Mouse (Mus musculus): ENCODE measurements around the gene Gm37240.

Gene Gm37240

DNA sequence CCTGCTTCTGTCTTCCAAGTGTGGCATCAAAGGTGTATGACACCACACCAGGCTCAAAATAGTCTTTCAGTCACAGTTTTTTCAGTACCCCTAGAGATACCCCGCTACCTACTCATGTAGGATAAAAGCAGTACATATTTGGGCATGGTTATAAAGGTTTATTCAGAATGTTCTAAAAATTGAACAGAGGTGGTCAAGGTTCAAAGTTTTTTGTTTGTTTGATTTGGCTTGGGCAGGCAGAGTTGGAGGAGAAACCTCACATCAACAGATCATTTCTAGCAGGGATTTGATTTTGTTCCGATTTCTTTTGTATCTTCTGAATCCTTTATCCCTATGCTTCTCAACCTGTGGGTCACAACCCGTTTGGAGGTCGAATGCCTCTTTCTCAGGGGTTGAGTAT is 690.7 kb downstream of the Gm37240 start:
- DNase-seq (ENCODE audit: low read depth, low spot score): no peak

DNA sequence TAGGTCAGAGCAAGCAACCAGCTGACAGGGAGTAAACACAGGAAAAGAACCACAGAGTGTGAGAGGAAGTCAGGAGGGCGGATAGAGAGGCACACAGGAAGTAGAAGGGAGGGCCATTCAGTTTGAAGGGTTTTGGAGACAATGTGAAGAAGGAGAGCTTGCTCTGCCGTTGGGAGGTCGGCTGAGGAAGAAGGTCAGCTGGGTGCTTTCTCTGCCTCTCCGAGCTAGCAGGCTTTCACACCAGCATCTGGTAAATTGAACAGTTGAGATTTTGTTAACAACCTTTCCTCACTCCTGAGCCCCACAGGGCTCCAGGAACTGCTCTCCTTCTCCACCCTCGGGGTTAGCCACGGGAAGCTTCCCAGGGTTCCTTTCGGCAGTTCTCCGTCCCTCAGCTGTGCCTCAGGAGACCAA is 692.2 kb downstream of the Gm37240 start:
- no peak for DNase-seq (ENCODE audit: low read depth, low spot score)

DNA sequence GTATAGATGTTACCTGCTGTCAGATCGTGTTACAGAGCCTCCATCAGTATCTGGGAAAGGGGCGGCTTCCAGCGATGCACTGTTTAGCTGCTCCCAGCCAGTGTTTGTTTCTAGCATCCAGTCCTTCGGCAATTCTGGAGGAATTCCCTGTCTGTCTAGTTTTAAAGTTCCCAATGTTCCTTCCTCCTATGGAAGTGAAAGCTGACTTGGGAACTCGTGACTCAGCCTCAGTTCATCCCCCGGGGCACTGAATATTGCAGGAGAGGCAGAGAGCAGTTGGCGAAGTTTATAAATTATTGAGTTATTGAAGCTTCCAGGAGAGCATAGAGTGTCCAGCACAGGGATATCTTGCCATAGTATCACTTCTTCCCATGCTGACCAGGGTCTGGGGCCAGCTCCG is 697.5 kb downstream of the Gm37240 start:
- DNase-seq (ENCODE audit: low read depth, low spot score): no peak

DNA sequence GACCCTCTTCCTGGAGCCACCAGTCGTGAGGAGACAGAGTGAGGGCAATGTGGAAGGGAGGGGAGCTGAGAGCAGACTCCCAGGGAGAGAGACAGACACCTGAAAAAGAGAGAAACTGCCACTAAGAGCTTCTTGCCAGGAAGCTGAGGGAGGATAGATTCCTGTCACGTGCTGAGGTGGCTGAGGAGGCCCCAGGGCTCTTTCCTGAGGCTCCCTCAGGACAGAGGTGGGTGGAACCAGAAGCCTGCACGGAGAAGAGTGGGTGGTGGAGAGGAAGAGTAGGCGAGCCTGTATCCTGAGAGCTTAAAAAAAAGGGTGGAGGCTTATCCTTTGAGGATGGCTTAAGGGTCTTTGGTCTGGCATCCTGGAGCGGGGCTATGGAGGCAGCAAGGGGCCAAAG is 699.0 kb downstream of the Gm37240 start:
- DNase-seq (ENCODE audit: low read depth, low spot score): no peak

DNA sequence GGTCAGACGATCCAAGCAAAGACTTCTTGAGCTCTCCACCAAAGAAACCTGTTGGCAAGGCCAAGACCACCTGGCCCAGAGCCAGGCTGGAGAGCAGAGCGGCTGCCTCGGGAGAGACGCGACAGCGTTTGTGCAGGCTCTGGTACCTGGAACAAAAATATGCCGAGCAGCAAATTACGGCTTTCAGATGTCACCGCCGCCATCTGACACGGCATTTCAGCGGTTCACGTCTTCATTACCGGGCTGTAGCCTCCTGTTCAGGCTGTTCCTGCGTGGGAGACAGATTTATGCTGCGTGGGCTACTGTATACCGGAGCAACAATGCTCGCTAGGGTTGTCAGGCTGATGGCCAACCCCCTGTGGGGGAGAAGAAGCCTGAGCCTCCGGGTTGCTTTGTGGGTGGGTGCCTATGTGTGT is 700.6 kb downstream of the Gm37240 start:
- no peak for DNase-seq (ENCODE audit: low read depth, low spot score)

DNA sequence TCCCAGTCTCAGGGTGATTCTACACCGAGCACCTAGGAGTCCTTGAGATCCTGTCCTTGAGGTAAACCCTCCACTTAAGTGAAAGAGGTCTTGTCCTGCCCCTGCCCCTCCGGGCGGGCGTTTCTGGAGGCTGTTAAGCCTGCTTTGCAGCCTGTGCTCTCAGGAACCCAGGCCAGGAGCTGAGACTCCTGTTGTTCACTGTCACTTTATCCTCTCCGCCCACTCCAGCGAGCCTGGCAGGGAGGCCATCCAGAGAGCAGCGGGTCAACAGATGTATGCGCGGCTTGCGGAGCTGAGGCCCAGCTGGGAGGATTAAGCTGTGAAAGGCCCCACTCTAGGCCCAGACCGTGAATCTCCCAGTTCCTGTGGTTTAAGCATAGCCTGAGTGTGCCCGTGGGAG is 701.5 kb downstream of the Gm37240 start:
- DNase-seq (ENCODE audit: low read depth, low spot score): no peak

DNA sequence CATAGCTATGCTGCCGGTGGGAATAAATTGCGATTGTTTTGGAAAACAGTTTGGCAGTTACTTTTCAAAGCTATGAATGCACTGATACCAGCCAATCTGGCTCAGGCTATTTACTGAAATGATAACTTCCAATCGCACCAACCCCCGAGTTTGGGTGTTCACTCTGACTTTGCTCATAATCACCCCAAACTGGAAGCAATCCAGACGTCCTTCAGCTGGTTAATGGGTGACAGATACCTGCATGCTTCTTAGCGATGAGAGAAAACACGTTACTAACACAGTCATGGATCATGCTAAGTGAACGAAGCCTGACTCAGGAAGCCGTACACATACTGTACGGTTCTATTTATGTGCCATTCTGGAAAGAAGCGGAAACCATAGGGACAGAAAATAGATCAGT is 702.4 kb downstream of the Gm37240 start:
- no peak for DNase-seq (ENCODE audit: low read depth, low spot score)

DNA sequence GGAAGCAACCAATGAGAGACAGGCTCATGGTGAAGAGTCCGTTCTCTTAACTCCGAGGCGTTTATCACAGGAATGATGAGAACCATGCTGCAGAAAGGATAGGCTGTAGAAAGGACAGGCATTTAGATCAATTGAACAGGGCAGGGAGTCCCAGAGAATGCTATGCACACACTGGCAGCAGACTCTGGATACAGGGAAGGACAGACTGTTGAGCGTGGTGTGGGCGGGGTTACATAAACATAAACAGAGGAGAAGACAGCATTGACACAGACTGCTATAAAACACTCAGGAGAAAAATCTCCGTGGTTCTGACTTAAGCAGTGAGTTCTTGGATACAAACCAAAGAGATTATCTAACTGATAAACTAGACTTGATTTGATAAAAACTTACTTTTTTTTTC is 703.2 kb downstream of the Gm37240 start:
- DNase-seq (ENCODE audit: low read depth, low spot score): no peak

DNA sequence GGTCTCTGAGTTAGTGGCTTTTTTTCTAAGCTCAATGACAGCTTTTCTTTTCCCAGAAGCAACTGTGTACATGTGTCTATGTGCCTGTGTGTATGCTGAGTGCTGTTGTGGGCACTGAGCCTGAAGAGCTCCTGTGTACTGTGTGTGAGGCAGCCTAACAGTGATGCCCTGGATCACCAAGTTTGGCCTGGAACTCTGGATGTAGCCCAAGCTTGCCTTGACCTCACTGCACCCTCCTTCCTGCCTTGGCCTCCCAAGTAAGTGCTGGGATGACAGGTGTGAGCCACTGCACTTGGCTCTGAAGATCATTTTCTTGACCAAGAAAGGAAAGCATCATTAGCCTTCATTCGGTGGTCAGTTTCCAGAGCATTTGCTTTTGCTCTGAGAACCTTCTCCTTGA is 710.6 kb downstream of the Gm37240 start:
- no peak for DNase-seq (ENCODE audit: low read depth, low spot score)

DNA sequence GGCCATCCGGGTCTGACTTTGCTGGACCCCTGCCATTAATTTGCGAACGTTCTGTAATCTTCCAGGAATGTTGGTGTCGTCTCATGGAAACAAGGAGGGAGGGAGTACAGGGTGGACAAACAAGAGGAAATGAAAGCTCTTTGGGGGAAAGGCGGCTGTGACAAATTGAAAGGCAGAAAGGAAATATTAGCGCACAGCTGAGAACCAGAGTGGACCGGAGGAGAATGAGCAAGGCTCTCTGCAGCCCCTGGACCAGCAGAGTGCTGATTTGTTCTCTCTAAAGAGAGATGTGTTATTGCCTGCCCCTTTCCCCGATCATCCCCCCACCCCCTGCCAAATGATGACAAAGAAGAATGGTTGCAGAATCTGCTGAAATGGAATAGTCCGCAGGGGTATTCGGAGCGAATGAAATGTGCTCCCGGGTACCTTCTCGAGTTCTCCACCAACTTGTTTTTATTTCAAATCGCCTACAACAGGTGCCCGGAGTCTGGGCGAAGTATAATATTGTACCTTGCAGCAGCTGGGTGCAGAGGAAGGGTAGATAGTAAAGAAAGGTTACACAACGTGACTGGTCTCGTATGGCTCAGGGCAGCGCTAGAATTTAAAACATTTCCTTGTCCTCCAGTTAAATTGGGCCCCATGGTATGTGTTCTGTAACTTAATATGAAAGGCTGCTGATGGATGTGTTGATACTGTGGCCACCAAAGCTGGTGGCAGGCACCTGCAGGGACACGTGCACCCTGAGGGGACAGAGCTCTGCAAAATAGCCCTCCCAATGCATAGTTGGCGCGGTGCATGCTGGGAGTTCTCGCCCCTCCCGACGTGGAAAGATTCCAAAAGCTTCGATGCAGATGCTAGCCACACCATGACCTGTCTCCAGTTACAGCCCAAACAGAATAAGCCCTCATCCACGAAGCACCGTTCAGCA is 712.5 kb downstream of the Gm37240 start:
- no peak for DNase-seq (ENCODE audit: low read depth, low spot score)

DNA sequence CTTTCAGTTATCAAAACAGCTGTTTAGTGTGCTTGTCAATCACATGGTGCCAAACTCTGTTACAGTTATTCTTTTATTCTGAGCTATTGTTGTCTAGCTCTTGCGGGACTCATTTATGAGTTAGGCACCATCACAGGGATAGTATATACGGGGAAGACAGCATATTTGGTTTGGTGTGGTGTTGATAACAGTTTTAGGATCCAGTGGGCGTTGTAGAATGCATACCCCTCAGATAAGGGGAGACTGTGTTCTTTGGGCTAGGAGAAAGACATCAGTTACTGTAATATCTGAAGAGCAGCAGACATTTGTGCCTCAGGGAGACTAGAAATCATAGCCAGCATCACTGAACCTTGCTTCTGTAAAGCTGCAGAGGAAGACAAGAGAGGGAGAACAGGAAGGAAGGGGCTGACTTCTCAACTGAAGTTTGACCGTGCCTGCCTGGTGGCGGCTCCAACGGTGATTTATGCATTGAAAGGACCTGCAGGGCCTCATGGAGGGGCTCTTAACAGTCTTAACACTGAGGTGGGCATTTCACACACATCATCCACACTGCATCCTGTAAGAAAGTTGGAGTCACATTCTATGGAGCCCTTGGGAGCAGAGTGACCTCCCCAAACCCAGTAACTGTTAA is 713.8 kb downstream of the Gm37240 start:
- DNase-seq (ENCODE audit: low read depth, low spot score): no peak

DNA sequence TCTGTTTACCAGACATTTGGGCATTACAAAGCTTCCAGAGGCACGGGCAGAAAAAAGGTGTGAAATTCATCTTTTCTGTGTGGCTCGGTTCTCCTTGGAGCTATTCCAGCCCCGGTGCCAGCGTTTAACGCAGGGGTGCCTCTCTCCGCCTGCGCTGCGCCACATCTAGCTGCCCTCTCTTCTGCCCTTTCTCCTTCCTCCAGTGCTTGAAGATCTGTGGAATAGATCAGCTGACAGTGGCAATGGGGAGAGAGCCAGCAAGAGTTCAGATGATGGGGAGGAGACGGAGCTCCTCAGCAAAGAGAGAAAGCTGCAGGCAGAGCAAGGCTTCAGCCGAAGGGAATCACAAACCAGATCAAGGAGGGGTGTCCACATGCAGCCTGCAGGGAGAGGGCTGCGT is 714.8 kb downstream of the Gm37240 start:
- no peak for DNase-seq (ENCODE audit: low read depth, low spot score)

DNA sequence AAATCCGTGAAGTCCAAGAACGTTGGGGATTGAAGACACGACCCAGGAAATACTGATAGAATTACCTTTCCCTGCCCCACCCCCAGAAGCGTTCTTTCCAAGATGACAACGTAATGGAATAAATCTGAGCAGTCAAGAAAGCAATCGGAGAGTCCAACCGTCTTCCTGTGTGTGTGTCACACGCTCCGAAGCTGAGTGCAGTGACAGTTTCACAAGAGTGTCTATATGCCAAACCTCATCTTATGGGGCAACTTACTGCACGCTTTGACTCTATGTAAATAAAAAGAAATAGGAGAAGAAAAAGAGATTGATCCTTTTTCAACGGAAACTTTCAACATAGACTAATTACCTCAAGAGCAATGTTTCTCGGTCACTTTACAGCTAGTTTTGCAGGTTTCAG is 715.2 kb downstream of the Gm37240 start:
- no peak for DNase-seq (ENCODE audit: low read depth, low spot score)

DNA sequence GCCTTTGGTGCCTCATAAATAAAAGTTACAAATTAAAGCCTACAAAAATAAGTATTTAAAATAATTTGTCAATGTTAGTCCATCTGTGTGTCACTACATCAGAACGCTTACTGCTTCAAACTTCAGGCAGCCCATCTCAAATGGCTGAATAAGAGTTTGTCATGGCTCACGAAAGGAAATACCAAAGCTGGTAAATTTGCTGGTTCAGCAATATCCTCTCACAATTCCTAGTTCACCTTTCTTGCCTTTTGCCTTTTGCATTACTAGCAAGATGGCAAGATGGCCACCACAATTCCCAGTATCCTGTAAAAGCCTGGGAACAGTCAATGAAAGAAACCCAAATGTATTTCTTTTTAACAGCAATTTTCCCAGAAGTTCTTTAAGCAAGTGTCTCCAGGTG is 718.5 kb downstream of the Gm37240 start:
- no peak for DNase-seq (ENCODE audit: low read depth, low spot score)

DNA sequence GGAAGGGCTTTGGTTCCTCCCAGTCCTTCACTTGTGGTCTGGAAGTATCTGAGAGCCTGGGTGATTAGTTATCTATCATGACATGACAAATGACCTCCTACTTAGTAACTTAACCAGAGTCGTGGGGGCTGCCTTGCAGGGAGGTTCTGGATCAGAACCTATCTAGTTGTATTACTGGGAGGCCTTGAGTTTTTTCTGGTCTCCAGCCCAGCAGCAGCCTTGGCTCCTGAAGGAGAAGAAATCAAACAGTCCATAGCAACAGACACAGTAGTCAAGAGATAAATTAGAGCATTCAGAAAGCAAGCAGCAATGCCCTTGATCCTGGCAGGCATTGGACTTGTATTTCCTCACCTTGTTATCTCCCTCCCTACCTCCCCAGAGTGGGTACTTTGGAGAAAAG is 722.4 kb downstream of the Gm37240 start:
- DNase-seq (ENCODE audit: low read depth, low spot score): no peak

DNA sequence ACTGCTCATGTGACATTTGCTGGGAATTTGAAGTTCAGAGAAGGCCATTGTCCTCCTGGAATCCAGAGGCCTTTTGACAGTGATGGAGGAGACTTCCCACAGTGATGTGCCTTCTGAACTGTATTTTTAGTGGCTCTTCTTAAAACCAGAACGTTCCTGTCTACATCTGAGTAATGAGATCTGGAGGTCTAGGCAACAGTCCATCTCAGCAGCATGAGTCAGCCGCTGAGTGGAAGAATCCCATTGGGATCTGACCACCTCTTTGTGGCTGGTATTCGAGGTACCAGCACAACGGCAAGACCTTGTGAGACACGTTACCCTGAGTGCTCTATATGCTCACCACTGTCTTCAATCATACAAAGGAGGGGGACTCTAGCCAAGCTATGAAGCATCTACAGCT is 723.9 kb downstream of the Gm37240 start:
- no peak for DNase-seq (ENCODE audit: low read depth, low spot score)

DNA sequence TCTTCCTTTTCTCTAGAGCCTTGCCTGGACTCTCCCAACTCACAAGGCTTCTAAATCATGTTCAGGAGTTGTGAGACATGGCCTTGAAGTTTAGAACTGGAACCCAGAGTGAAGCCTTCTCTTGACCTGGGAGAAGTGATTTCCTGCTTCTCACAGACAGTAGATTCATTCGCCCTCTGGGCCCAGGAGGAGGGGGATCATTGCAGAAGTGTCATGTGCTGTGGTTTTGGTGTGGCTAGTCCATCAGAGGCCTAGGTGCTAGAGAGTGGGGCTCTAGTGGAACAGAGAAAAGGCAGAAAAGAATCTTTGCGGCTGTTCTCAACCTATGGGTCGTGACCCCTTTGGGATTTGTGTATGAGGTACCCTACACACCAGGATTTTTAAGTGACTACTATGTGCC is 724.9 kb downstream of the Gm37240 start:
- no peak for DNase-seq (ENCODE audit: low read depth, low spot score)

DNA sequence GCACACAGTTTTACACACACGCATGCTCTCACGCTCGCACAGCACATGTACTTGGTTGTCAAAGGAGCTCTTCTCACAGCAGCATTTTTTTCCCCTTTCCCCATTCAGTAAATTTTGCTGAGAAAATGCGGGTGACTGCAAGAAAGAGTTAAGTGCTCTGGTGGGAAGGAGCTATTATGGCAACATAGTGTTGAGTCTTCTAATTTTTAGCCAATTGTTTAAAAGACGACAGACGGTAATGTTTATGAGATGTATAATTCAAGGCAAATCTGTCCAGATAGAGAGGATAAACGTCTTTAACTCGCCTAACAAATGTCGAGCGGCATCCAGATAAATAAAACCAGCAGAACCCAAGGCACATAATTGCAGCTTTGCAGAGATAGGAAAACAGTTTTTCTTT is 726.5 kb downstream of the Gm37240 start:
- no peak for DNase-seq (ENCODE audit: low read depth, low spot score)

DNA sequence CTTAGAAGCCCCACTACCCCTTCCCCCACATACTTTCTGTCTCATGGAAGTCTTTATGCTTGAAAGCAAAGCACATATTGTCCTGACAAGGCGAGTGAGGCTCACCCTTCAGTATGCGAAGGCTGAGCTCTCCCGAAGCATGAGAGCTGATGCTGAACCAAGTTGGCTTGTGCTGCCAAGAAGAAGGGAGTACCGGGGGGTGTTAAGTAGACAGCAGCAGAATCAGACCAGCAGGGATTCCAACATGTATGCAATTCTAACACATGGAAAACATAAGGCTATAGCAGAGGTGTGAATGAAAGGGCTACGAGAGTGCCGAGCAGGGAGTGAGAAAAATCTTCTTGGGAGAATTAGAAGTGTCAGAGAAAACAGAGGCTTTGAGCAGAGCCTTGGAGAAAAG is 727.7 kb downstream of the Gm37240 start:
- no peak for DNase-seq (ENCODE audit: low read depth, low spot score)

DNA sequence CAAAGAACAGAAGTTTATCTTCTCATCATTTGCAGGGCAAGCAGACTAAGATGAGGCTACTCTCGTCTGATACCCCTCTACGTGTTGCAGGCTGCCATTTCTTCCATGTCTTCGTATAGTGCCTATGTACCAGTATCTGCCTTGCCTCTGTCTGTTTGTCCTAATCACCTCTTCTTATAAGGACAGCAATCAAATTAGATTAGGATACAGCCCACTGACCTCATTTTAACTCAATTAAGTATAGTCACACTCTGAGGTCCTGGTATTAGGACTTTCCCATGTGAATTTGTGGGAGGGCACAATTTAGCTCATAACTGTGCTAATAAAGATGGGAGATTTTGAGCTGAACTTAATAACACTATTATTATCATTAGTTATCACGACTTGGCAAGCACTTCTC is 738.5 kb downstream of the Gm37240 start:
- no peak for DNase-seq (ENCODE audit: low read depth, low spot score)

DNA sequence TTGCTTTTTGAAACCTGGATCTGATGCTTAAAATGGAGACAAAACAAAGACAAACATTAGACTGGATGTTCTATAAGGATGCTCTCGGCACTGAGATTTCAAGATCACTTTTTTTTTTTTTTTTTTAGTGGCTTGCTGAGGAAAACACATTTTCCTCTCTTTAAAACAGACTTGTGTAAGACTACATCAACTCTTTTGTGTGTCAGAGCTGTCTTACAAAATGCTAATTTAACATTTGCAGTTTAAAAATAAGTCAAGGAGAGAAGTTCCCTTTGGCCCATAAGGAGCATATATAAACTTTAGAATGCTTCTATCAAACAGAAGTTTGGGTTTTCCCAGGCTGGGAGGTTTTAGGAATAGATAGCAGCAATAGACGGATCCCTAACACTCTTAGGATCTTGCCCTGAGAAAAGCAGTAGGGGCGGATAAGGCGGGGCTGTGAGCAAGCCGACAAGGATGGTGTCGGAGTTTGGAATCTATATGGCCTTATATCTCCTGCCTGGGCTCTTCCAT is 739.2 kb downstream of the Gm37240 start:
- DNase-seq (ENCODE audit: low read depth, low spot score): no peak

DNA sequence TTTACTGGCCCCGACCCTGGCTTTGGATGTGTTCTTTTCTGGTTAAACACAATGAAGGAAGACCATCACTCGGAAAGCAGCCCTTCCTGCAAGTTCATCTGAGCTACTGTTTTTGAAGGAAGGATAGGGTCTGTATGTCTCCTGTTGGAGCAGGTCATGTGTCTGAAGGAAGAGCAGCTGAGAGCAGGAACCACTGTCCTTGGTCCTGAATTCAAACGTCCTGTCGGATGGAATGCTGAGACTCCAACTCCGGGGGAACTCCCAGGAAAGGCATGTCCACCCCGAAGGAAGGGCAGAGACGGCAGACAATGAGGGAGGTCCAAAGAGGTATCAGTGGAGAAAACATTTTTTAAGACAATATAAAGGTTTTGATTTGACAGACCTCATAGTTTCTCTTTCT is 741.8 kb downstream of the Gm37240 start:
- no peak for DNase-seq (ENCODE audit: low read depth, low spot score)

DNA sequence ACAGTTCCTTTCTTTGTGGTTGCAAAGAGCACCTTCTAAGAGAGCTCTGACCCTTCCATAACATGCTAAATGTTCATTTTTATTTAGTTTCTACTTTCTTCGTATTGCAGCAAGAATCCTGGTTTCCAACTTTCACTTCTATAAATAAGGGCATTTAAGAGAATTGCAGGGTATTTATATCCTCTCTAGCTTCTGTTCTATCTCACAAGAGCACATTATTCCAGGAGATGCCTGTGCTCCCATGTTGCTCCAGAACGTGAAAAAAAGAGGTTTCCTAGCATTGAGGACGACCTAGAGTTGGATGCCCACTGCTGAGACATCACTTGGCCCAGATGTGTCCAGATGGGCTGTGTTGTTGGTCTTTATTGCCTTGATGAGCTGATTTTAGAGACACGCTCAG is 742.2 kb downstream of the Gm37240 start:
- DNase-seq (ENCODE audit: low read depth, low spot score): no peak

Data from retina, adult 2 months (tissue).